Mouse (Mus musculus): ENCODE measurements around the gene Cfap46. TPM values are rescaled to one million over a fixed set of nuclear protein-coding genes. Genes with fewer than 3 reads are reported as not detected.

The Cfap46 gene
- under 1 TPM in 1 of 2 experiments, not detected in 1; 0.16 TPM for total RNA-seq (2021)

DNA sequence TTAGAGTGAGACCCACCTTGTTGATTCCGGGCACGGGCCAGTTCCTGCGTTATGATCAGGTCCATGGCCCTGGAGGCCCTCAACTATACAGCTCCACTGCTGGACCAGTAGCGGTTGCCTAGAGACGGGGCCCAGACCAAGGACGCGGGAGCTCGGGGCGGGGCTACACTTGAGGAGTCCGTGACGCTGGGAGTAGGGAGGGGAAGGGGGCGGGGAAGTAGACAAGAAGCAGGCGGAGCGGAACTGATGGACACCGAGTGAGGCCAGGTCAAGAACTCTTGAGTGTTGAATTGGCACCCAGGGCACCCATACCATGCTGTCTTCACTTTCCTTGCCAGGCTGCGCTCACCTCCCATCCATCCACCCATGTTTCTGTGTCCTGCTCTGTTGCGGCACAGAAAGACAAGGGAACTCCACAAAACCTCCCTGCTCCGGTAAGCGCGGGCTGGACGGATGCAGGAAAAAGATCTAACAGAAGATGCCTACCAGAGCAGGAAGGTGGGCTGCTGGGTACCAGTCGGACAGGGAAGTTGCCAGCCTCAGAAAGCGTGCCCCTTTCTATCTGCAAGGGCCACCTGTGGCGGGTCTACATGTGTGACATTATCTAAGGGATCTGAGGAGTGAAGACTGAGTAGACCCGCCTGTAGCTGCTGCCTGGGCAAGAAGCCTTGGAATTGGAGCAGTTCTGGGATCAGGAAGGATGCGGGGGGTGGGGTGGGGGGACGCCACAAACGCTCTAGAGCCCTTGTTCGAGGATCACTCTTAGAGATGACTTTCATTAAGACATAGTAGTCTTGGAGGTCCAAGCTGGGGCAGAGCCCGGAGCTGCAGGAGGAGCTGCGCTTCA lies at the start of gene Cfap46:
Gene Cfap46, minus strand, starts transcription at position 112 of the 847 bp plus-strand sequence.
- peak; percentile 70 for DNase-seq (ENCODE audit: low spot score)
- intact Hi-C loops (cut with DNase I), result loop anchor here (1.0 kb wide), 1 partner anchor 37 kb away; no protein-coding TSS in a partner anchor

- no peak for DNase-seq (ENCODE audit: low spot score)
- intact Hi-C loops (cut with DNase I), result no loop called here
Measured at GRCm38 (mm10) chr7:139731276-139731696, 47.7 kb upstream of the Cfap46 start.

DNA sequence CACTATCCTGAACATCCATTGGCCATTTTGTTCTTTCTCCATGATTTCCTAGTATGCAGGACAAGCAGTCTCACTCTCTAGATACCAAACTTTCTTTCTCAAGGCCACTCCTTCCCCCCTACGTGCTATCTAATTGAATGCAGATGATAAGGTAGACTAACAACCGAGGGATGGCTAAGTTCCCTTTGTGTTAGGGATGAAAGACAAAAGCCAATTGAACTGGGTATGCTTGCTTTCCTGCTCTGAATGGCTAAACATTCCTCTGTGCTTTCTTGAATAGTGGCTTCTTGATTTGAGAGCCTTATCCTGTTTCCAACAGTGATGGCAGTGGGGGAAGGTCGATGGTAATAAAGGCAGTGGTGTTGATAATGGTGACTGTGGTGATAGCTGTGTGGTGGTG lies 43.5 kb upstream of the Cfap46 start:
- intact Hi-C loops (cut with DNase I), result no loop called here
- DNase-seq (ENCODE audit: low spot score), result no peak

- intact Hi-C loops (cut with DNase I), result no loop called here
- DNase-seq (ENCODE audit: low spot score), result no peak
Measured at GRCm38 (mm10) chr7:139725641-139726040, 42.0 kb upstream of the Cfap46 start.

GRCm38 (mm10) chr7:139723986-139724385 lies 40.4 kb upstream of the Cfap46 start:
- intact Hi-C loops (cut with DNase I), result no loop called here
- no peak for DNase-seq (ENCODE audit: low spot score)

DNA sequence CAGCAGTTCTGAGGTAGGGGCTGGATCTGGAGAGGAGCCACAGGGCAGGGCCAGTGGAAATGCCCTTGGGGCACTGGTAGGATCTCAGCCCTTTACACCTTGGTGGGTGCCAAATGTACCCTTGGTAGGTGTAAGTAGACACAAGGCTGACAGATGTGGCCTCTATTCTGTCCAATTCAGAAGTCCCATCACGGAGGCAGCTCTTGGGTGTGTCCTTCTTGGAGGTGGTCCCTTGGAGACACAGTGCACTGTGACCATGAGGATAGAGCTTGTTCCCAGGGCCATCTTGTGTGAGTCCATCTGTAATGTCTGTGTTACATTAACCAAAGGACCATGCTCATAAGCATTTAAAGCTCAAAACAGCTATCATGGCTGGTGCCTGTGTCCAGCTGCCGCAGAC lies 37.6 kb upstream of the Cfap46 start:
- intact Hi-C loops (cut with DNase I), result no loop called here
- DNase-seq (ENCODE audit: low spot score), result no peak

DNA sequence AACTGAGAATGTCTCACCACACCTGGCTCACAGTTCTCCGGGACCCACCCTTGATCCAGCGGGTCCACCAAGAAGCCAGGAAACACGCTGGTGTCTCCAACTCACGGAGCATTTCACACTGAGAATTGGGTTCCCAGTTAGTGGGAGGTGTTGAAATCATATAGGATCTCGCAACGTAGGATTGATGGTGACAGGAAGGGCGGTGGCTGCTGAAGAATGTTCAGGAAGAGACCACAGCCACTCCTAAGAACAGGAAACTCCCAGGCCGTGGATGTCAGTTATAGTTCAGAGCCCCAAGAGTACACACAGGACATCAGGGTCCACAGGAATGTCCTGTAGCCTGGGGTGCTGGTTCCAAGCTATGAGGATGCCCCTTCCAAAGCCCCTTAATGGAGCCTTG lies 34.2 kb upstream of the Cfap46 start:
- no peak for DNase-seq (ENCODE audit: low spot score)
- intact Hi-C loops (cut with DNase I), result no loop called here

GRCm38 (mm10) chr7:139711821-139712220 lies 28.2 kb upstream of the Cfap46 start:
- DNase-seq (ENCODE audit: low spot score), result no peak
- intact Hi-C loops (cut with DNase I), result no loop called here

- intact Hi-C loops (cut with DNase I), result loop anchor here (5.0 kb wide), 1 partner anchor 41 kb away; no protein-coding TSS in a partner anchor
- DNase-seq (ENCODE audit: low spot score), result no peak
Measured at GRCm38 (mm10) chr7:139706411-139707120, 22.9 kb upstream of the Cfap46 start.

DNA sequence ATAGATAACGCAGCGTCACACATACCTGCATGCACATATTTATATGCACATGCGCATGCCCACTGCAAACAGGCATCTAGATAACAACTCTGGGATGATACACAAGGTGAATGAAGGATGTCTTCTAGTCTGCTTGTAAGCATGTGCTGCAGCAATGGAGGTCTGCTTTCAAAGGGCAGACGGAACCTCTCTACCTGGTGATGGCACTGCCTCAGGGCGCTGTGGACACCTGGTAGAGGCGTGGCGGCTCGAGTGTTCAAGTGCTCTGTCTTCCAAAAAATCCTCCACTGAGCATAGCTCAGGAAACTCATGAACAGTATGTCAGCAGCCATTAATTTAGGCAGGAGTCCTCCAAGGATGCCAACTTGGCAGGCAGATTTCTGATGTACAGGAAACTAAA lies 22.2 kb upstream of the Cfap46 start:
- intact Hi-C loops (cut with DNase I), result loop anchor here (5.0 kb wide), 1 partner anchor 42 kb away; no protein-coding TSS in a partner anchor

GRCm38 (mm10) chr7:139705081-139705480 lies 21.5 kb upstream of the Cfap46 start:
- DNase-seq (ENCODE audit: low spot score), result no peak
- intact Hi-C loops (cut with DNase I), result loop anchor here (5.0 kb wide), 1 partner anchor 42 kb away; no protein-coding TSS in a partner anchor

More for the DNA sequence above, 22.2 kb upstream of the Cfap46 start:
- no peak for DNase-seq (ENCODE audit: low spot score)

- DNase-seq (ENCODE audit: low spot score), result no peak
- intact Hi-C loops (cut with DNase I), result loop anchor here (1.0 to 5.0 kb wide), 2 partner anchors 157 to 173 kb away; no protein-coding TSS in a partner anchor
Measured at GRCm38 (mm10) chr7:139703826-139704199, 20.2 kb upstream of the Cfap46 start.

DNA sequence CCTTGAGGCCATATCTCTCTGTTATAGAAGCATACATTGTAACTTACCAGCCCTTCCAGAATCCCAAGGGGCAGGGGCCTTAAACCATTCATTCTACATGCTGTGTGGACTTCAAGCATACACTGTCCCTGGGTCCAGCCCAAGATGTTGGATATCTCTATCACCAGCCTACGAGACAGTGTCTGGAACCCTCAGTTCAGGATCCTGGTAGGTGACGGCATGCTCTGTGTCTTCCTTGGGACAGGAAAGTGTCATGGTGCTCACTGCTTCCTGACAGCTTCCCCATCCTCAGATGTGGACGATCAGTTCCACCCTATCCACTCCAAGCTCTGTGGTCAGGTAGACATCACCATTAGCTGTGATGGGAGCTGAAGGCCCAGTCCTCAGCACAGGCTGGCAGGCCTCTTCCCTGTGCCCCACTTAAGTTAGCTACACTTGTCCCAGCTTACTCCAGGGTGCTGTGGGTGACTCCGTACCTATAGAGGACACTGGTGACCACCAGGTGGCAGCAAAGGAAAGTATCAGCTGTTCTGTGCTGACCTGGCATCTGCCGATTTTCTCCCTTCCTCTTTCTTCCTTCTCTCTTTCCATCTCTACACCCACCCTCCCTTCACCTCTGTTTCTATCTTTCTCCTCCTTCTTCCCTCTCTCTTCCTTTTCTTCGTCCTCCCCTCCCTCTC lies 19.7 kb upstream of the Cfap46 start:
- no peak for DNase-seq (ENCODE audit: low spot score)
- intact Hi-C loops (cut with DNase I), result loop anchor here (1.0 to 5.0 kb wide), 2 partner anchors 158 to 174 kb away; no protein-coding TSS in a partner anchor

GRCm38 (mm10) chr7:139701651-139702301 lies 18.2 kb upstream of the Cfap46 start:
- no peak for DNase-seq (ENCODE audit: low spot score)
- intact Hi-C loops (cut with DNase I), result loop anchor here (5.0 kb wide), 1 partner anchor 176 kb away; no protein-coding TSS in a partner anchor

DNA sequence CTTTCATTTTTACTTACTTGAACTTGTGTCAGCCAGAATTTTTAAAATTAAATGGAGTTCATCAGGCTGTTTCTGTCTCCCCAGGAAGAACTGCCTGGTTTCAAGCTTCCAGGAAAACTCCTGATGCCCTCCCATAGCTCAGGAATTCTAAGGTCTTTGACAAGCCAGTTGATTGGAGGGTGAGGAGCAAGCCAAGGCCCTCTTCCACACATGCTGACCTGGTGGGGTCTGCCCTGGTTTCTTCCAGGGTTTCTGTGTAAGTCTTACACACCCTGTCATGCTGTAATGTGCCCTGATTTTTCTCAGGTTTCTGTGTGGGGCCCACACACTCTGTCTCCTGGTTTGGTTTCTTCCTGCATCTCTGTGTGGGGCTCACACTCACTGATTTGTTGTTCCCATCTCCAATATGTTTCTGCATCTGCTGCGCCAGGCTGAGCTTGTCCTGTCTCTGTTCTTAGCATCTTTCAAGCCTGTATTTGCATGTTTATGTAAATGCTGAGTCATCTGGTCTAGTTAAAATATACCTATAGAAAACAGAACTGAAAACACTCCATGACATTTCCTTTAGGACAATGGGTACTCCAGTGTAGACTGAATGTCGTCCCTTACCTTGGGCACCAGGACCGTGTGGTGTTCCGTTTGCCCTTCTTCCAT lies 9.2 kb upstream of the Cfap46 start:
- intact Hi-C loops (cut with DNase I), result no loop called here
- no peak for DNase-seq (ENCODE audit: low spot score)

DNA sequence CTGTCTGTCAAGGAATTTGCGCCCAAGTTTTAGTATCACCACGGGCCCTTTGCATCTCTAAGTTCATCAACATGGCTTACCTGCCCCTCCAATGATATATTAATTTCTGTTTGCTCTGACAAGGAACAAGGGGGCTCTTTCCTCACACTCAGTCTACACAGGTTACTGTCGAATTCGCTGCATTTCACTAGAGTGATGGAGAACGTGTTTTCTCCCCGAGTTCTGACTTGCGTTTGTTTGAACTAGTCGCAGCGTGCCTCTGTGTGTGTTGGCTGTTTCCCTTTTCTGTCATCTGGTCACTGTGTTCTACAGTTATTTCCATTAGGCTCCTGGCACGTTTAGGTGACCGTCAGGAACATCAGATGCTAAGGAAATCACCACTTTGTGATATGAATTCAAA lies 8.6 kb upstream of the Cfap46 start:
- DNase-seq (ENCODE audit: low spot score), result no peak
- intact Hi-C loops (cut with DNase I), result no loop called here

DNA sequence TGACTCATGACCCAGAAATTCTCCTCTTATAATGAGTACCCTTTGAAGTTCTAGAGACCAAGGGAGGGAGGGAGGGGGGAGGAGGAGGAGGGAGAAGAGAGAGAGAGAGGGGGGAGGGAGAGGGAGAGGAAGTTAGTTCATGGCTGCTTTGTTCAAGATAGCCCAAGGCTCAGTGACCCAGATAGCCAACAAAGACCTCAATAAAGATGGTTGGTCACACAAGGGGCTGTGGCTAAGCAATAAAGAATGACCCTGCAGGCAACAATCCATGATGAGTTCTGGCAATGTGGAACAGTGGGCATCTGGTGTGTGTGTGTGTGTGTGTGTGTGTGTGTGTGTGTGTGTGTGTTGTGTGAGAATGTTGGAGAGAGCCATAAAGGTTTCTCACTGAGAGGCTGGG lies 1.7 kb upstream of the Cfap46 start:
- intact Hi-C loops (cut with DNase I), result loop anchor here (5.0 kb wide), 1 partner anchor 198 kb away; no protein-coding TSS in a partner anchor
- DNase-seq (ENCODE audit: low spot score), result no peak

- DNase-seq (ENCODE audit: low spot score), result peak; percentile 71
- intact Hi-C loops (cut with DNase I), result loop anchor here (1.0 kb wide), 1 partner anchor 37 kb away; no protein-coding TSS in a partner anchor
Measured at GRCm38 (mm10) chr7:139684553-139684929, 924 bp upstream of the Cfap46 start.
